Mouse (Mus musculus): Measurements from ENCODE around the gene Gpx8. TPM values are rescaled to one million over a fixed set of nuclear protein-coding genes. Genes with fewer than 3 reads are reported as not detected.

Gpx8 gene
- total and polyA plus RNA-seq, 2 experiments from 2014 or later, result 26.8 to 100 TPM

DNA sequence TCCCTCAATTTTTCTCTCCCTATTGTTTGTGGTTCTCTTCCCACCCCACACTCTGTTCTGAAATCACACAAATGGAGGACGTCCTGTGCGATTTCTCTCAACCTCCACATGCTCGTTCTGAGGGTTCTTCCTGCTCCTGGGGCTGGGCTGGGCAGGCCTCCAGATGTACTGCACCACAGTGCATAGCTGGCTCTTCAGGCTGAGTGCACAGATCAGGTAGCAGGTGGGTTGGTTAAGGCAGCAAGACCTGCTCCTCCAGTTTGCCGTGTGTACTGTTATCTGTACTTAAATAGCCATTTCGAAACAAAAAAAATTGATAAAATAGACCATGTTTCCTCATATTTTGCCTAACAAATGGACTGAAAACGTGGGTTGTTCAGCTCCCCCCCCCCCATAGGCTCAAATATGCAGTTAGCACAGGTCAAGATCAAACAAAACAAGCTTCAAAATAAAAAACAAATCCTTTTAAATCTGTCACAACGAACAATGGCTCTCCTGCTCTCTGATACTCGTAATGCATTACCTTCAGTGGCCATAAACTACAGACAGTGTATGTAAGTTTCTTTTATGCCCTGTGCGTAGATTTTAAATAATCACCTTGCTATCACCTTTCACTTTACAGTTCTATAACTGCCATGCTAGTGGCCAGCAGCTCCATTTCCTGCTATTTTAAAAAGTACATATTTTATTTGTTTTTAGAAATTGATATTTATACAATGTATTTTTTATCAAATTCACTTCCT lies 45.5 kb downstream of the Gpx8 start:
- ATAC-seq (ENCODE audit: insufficient read depth, low read depth), result no peak

DNA sequence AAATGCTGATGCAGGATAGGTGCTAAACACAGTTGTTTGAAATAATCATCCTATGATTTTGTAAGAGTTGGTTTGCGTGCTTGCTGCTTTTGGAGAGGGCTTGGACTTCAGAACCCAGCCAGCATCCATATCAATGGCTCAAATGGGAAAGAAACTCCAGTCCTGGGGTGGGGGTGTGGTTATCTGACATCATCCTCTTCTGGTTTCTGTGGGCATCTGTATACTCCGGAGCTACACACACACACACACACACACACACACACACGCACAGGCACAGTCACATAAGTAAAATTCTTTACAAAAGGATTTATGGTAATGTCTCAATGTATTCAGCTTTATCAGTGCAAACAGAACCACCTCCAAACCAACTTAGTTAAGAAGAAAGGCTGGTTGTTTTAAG lies 46.1 kb downstream of the Gpx8 start:
- no peak for DNase-seq (ENCODE audit: low spot score)
- Histone ChIP-seq H3K4me2 (ENCODE audit: low read depth, low read length) (no peak overlapping the region), H3K9me3 (replicated peaks; ENCODE audit: control insufficient read depth, low read length) (no peaks in the 10 kb centered on the region), H3K27me3 (ENCODE audit: control insufficient read depth, insufficient read depth, low read length) (peaks cover 53% of the 10 kb centered on the region), H3K36me3 (replicated peaks; ENCODE audit: control insufficient read depth, insufficient read depth, low read length) (no peaks in the 10 kb centered on the region), H3K27ac (ENCODE audit: low read depth) (no peak overlapping the region), H3K9ac (replicated peaks; ENCODE audit: low read depth, low read length) (no peak overlapping the region), H3K4me1 (ENCODE audit: control insufficient read depth, insufficient read depth) (no peaks in the 10 kb centered on the region), H3K4me3 (ENCODE audit: low read depth, low read length) (no peak overlapping the region)
- TF ChIP-seq CTCF (IDR thresholded peaks at IDR 0.05; ENCODE audit: low read depth) (no peak), EP300 (IDR thresholded peaks at IDR 0.05; ENCODE audit: low read depth) (no peak)
- ATAC-seq (ENCODE audit: insufficient read depth, low read depth), result no peak
- WGBS, result 75% methylated on average over 3 of the region's 3 CpGs

More for the DNA sequence above, 45.5 kb downstream of the Gpx8 start:
- TF ChIP-seq CTCF (IDR thresholded peaks at IDR 0.05; ENCODE audit: low read depth), result no peak
- TF ChIP-seq EP300 (IDR thresholded peaks at IDR 0.05; ENCODE audit: low read depth), result no peak
- Histone ChIP-seq H3K36me3 (replicated peaks; ENCODE audit: control insufficient read depth, insufficient read depth, low read length) (no peaks in the 10 kb centered on the region), H3K4me2 (ENCODE audit: low read depth, low read length) (no peak overlapping the region), H3K4me3 (ENCODE audit: low read depth, low read length) (no peak overlapping the region), H3K27ac (ENCODE audit: low read depth) (no peak overlapping the region), H3K27me3 (ENCODE audit: control insufficient read depth, insufficient read depth, low read length) (peaks cover 48% of the 10 kb centered on the region), H3K4me1 (ENCODE audit: control insufficient read depth, insufficient read depth) (no peaks in the 10 kb centered on the region), H3K9me3 (replicated peaks; ENCODE audit: control insufficient read depth, low read length) (no peaks in the 10 kb centered on the region), H3K9ac (replicated peaks; ENCODE audit: low read depth, low read length) (no peak overlapping the region)
- no peak for DNase-seq (ENCODE audit: low spot score)
- WGBS, result 64% methylated on average over 9 of the region's 9 CpGs

DNA sequence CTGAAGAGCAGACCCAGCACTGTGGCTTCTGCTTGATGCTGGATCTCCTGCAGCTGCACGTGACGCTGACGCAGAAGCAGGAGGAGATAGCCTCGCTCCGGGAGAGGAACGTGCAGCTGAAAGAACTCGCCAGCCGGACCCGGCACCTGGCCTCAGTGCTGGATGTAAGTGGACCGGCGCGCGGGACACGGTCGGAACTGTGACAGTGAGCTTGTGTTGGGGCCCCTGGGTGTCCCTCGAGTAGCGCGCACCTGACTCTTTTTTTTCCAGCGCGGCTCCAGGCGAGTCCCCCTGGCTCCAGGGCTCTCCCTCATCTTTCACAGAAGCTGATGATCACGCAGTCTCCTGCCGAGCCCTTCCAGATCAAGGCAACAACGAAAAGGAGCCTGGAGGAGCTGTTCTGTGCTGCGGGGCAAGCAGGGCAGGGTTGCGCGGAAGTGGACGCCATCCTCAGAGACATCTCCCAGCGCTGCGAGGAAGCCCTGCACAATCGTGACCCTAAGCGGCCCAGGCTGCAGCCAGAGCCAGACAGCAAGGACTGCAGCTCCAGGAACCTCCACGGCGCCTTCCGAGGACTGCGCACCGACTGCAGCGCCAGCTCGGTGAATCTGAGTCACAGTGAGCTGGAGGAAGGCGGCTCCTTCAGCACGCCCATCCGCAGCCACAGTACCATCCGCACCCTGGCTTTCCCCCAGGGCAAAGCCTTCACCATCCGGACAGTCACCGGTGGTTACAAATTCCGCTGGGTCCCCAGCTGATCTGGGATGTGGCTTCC lies 47.6 kb downstream of the Gpx8 start:
- Histone ChIP-seq H3K4me1 (ENCODE audit: control insufficient read depth, insufficient read depth) (0 out of 2 replicates have a peak, but pooled peaks cover 5% of the 10 kb centered on the region), H3K9me3 (replicated peaks; ENCODE audit: control insufficient read depth, low read length) (no peaks in the 10 kb centered on the region), H3K4me2 (ENCODE audit: low read depth, low read length) (peak overlapping the region; percentile 62), H3K36me3 (replicated peaks; ENCODE audit: control insufficient read depth, insufficient read depth, low read length) (no peaks in the 10 kb centered on the region), H3K27ac (ENCODE audit: low read depth) (no peak overlapping the region), H3K27me3 (ENCODE audit: control insufficient read depth, insufficient read depth, low read length) (peaks cover 68% of the 10 kb centered on the region), H3K4me3 (ENCODE audit: low read depth, low read length) (peak overlapping the region; percentile 32), H3K9ac (replicated peaks; ENCODE audit: low read depth, low read length) (no peak overlapping the region)
- TF ChIP-seq EP300 (IDR thresholded peaks at IDR 0.05; ENCODE audit: low read depth), result no peak
- TF ChIP-seq CTCF (IDR thresholded peaks at IDR 0.05; ENCODE audit: low read depth), result no peak
- WGBS, result under 1% methylated on average over 46 of the region's 46 CpGs
- ATAC-seq (ENCODE audit: insufficient read depth, low read depth) (0 out of 2 replicates have a peak, but pooled peaks have one; percentile 22), DNase-seq (ENCODE audit: low spot score) (no peak)

- 69% methylated on average over 6 of the region's 6 CpGs for WGBS
- no peak for ATAC-seq (ENCODE audit: insufficient read depth, low read depth)
- H3K27me3 ChIP-seq (ENCODE audit: control insufficient read depth, insufficient read depth, low read length), result peaks cover 79% of the 10 kb centered on the region
- no peak overlapping the region for H3K4me2 ChIP-seq (ENCODE audit: low read depth, low read length)
- H3K27ac ChIP-seq (ENCODE audit: low read depth), result no peak overlapping the region
- H3K9ac ChIP-seq (replicated peaks; ENCODE audit: low read depth, low read length), result no peak overlapping the region
- no peaks in the 10 kb centered on the region for H3K9me3 ChIP-seq (replicated peaks; ENCODE audit: control insufficient read depth, low read length)
- no peaks in the 10 kb centered on the region for H3K36me3 ChIP-seq (replicated peaks; ENCODE audit: control insufficient read depth, insufficient read depth, low read length)
- H3K4me1 ChIP-seq (ENCODE audit: control insufficient read depth, insufficient read depth), result 0 out of 2 replicates have a peak, but pooled peaks cover 9% of the 10 kb centered on the region
- TF ChIP-seq EP300 (IDR thresholded peaks at IDR 0.05; ENCODE audit: low read depth) (no peak), CTCF (IDR thresholded peaks at IDR 0.05; ENCODE audit: low read depth) (no peak)
- H3K4me3 ChIP-seq (ENCODE audit: low read depth, low read length), result no peak overlapping the region
- no peak for DNase-seq (ENCODE audit: low spot score)
These were observed 48.8 kb downstream of the Gpx8 start for GRCm38 (mm10) chr13:112997369-112997768.

- Histone ChIP-seq H3K4me3 (ENCODE audit: low read depth, low read length) (no peak overlapping the region), H3K9me3 (replicated peaks; ENCODE audit: control insufficient read depth, low read length) (no peaks in the 10 kb centered on the region), H3K4me1 (ENCODE audit: control insufficient read depth, insufficient read depth) (0 out of 2 replicates have a peak, but pooled peaks cover 9% of the 10 kb centered on the region), H3K9ac (replicated peaks; ENCODE audit: low read depth, low read length) (no peak overlapping the region), H3K36me3 (replicated peaks; ENCODE audit: control insufficient read depth, insufficient read depth, low read length) (no peaks in the 10 kb centered on the region), H3K4me2 (ENCODE audit: low read depth, low read length) (no peak overlapping the region), H3K27me3 (ENCODE audit: control insufficient read depth, insufficient read depth, low read length) (peaks cover 85% of the 10 kb centered on the region), H3K27ac (ENCODE audit: low read depth) (no peak overlapping the region)
- TF ChIP-seq EP300 (IDR thresholded peaks at IDR 0.05; ENCODE audit: low read depth) (no peak), CTCF (IDR thresholded peaks at IDR 0.05; ENCODE audit: low read depth) (no peak)
- ATAC-seq (ENCODE audit: insufficient read depth, low read depth), result no peak
- DNase-seq (ENCODE audit: low spot score), result no peak
- WGBS, result 48% methylated on average over 4 of the region's 4 CpGs
These were observed 49.8 kb downstream of the Gpx8 start for GRCm38 (mm10) chr13:112996407-112996806.

Data from heart, postnatal 0 days (tissue).